Mouse (Mus musculus): Measurements from ENCODE around the gene Synrg. TPM values are rescaled to one million over a fixed set of nuclear protein-coding genes. Genes with fewer than 3 reads are reported as not detected.
A peak's percentile ranks its signal among the peaks of the same experiment; 100 is the strongest.

The Synrg gene
- polyA plus RNA-seq, 1 experiment = 26.6 TPM

DNA sequence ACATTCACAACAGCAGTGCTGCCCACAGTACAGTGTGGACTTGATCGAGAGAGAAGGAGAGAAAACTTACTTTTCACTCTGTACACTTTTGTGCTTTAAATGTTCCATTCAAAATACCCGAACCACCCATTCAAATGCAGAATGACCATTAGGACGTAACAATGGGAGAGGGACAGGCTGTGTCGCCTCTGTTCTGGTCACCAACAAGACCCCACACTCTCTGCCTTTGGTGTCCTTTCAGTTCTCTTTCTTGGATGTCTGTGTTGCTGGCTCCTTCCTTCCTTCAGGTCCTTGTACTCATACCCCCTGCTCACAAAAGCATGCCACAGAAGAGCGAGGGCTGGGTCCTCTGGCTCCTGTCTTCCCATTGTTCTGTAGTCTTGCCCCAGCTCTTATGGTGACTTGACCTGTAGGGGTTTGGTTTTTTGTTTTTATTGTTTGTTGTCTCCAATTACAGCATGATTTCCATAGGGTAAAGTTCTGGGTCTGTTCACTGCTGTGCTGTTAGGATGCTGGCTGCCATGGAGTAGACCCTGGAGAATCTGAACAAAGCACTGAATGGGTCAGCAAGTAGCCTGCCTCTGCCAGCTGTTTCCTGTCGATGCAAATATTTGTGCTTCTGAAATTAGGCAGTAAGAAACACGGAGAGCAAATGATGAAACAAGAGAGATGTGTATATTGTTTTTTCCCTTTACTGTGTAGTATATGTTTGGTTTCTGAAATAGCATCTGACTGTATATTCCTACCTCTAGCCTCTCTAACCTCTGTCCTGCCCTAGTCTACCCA lies 10.5 kb downstream of the Synrg start:
- WGBS = 44% methylated on average over 7 of the region's 7 CpGs
- no peaks in the 10 kb centered on the region for H3K27me3 ChIP-seq (ENCODE audit: control insufficient read depth, insufficient read depth, low read length)
- no peak overlapping the region for H3K4me3 ChIP-seq (replicated peaks; ENCODE audit: insufficient read depth, low read depth, low read length)
- H3K27ac ChIP-seq (ENCODE audit: insufficient read depth, low read length) = no peak overlapping the region
- TF ChIP-seq CTCF (IDR thresholded peaks at IDR 0.05; ENCODE audit: borderline replicate concordance, insufficient read depth, low read depth, low read length) (no peak), POLR2A (IDR thresholded peaks at IDR 0.05; ENCODE audit: borderline replicate concordance, insufficient read depth, low read length) (no peak)
- DNase-seq = no peak
- no peaks in the 10 kb centered on the region for H3K4me1 ChIP-seq (ENCODE audit: control insufficient read depth, insufficient read depth, low read length)

DNA sequence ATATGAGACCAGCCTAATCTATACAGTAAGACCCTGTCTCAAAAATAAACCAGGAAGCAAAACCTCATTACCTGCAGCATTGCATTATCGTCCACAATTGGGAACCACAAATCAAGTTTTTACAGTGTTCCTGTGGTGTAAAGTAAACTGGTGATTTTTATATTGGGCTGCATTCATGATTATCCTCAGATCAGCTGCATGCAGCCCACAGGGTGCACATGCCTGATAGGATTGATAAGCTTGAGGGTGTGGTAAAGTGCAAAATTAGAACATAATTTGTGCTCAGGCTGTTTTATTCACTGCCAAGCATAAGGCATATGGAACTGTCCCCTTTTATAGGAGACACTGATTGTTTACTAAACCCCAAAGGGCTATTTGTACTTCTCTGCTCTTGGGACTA lies 11.3 kb downstream of the Synrg start:
- no peak overlapping the region for H3K4me3 ChIP-seq (replicated peaks; ENCODE audit: insufficient read depth, low read depth, low read length)
- TF ChIP-seq CTCF (IDR thresholded peaks at IDR 0.05; ENCODE audit: borderline replicate concordance, insufficient read depth, low read depth, low read length) (no peak), POLR2A (IDR thresholded peaks at IDR 0.05; ENCODE audit: borderline replicate concordance, insufficient read depth, low read length) (no peak)
- no peaks in the 10 kb centered on the region for H3K4me1 ChIP-seq (ENCODE audit: control insufficient read depth, insufficient read depth, low read length)
- WGBS = 92% methylated on average over 1 of the region's 1 CpGs
- no peak overlapping the region for H3K27ac ChIP-seq (ENCODE audit: insufficient read depth, low read length)
- H3K27me3 ChIP-seq (ENCODE audit: control insufficient read depth, insufficient read depth, low read length) = no peaks in the 10 kb centered on the region
- DNase-seq = no peak

DNA sequence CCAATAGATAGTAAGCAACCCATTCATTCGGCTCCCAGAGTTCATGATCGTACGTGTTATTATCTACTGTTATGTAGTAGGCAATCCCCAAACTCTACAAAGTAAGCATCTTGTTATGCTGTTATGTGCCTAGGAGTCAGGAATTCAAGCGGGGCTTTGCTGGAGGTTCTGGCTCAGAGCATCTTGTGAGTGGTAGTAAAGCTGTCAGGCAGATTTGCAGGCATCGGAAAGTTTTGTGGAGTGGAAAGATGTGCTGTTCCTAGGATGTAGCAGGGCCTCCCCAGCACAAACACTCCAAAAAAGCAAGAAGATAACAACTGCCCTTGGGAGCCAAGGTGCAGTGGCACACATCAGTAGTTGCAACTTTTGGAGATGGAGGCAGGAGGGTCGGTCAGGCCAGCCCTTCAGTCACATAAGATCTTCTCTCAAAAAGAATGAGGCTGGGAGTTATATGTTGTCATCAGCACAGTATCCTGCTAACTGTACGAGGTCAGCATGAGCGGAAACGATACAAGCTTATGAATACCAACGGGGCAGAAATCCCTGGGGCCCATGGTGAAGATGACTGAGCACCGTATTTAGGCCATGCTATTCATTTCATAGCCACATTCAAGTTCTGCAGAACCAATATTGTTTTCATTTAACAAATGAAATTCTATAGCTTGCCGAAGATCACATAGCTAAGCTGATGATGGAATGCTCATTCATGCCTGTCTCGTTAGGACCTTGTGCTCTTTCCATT lies 12.2 kb downstream of the Synrg start:
- H3K4me3 ChIP-seq (replicated peaks; ENCODE audit: insufficient read depth, low read depth, low read length) = no peak overlapping the region
- DNase-seq = no peak
- TF ChIP-seq POLR2A (IDR thresholded peaks at IDR 0.05; ENCODE audit: borderline replicate concordance, insufficient read depth, low read length) (no peak), CTCF (IDR thresholded peaks at IDR 0.05; ENCODE audit: borderline replicate concordance, insufficient read depth, low read depth, low read length) (no peak)
- H3K4me1 ChIP-seq (ENCODE audit: control insufficient read depth, insufficient read depth, low read length) = no peaks in the 10 kb centered on the region
- H3K27ac ChIP-seq (ENCODE audit: insufficient read depth, low read length) = no peak overlapping the region
- H3K27me3 ChIP-seq (ENCODE audit: control insufficient read depth, insufficient read depth, low read length) = no peaks in the 10 kb centered on the region
- 89% methylated on average over 13 of the region's 13 CpGs for WGBS

DNA sequence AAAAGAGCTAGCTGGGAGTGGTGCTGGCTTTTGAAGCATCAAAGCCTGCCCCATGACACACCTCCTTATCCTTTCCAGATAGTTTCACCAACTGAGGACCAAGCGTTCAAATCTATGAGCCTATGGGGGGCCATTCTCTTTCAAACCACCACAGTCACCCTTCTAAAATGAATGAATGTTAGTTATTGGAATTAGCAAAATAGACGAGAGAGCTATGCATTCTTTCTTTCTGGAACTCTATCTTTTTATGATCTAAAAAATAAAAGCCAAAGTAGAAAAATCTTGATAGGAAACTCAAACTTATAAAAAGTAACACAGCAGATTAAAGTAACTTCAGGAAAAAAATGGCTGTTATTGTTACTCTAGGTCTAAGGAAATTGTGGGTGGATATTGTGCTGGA lies 13.6 kb downstream of the Synrg start:
- no peak for DNase-seq
- TF ChIP-seq CTCF (IDR thresholded peaks at IDR 0.05; ENCODE audit: borderline replicate concordance, insufficient read depth, low read depth, low read length) (no peak), POLR2A (IDR thresholded peaks at IDR 0.05; ENCODE audit: borderline replicate concordance, insufficient read depth, low read length) (no peak)
- WGBS = 86% methylated on average over 2 of the region's 2 CpGs
- Histone ChIP-seq H3K4me1 (ENCODE audit: control insufficient read depth, insufficient read depth, low read length) (no peaks in the 10 kb centered on the region), H3K27me3 (ENCODE audit: control insufficient read depth, insufficient read depth, low read length) (no peaks in the 10 kb centered on the region), H3K4me3 (replicated peaks; ENCODE audit: insufficient read depth, low read depth, low read length) (no peak overlapping the region), H3K27ac (ENCODE audit: insufficient read depth, low read length) (no peak overlapping the region)

DNA sequence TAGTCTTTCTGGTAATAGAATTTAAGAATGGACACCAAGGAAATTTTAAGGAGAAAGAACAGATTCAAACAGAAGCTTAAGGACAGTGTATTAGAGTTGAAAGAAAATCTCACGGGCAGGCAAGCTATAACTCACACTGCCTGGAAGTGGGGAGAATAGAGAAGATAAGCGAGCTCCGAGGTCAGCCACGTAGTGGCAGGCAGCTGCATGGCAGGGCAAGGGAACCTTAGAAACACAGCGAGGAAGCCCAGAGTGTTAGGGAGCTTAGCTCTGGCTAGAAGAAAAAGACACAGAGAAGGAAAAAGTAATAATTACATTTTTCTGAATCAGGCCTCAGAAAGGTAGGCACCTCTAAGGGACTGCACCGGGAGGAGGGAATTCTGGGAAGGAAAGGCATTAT lies 15.8 kb downstream of the Synrg start:
- 96% methylated on average over 6 of the region's 6 CpGs for WGBS
- Histone ChIP-seq H3K27me3 (ENCODE audit: control insufficient read depth, insufficient read depth, low read length) (no peaks in the 10 kb centered on the region), H3K4me1 (ENCODE audit: control insufficient read depth, insufficient read depth, low read length) (no peaks in the 10 kb centered on the region), H3K4me3 (replicated peaks; ENCODE audit: insufficient read depth, low read depth, low read length) (no peak overlapping the region), H3K27ac (ENCODE audit: insufficient read depth, low read length) (no peak overlapping the region)
- TF ChIP-seq CTCF (IDR thresholded peaks at IDR 0.05; ENCODE audit: borderline replicate concordance, insufficient read depth, low read depth, low read length) (no peak), POLR2A (IDR thresholded peaks at IDR 0.05; ENCODE audit: borderline replicate concordance, insufficient read depth, low read length) (no peak)
- DNase-seq = no peak

DNA sequence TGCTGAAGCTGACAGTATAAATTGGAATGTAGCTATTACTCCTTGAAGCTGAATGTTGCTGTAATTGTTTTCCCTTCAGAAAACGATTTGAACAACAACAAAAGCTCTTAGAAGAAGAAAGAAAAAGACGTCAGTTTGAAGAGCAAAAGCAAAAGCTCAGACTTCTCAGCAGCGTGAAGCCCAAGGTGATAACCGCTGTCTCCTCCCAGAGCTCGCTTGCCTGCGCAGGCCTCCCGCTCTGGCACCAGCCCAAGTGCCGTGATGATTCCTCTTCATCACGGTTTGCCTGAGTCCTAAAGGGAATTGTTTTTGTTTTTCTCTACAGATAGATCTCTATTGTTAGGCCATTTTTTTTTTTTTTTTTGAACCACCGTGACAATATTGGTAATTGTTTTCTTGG lies 17.1 kb downstream of the Synrg start:
- DNase-seq = no peak
- no peak overlapping the region for H3K27ac ChIP-seq (ENCODE audit: insufficient read depth, low read length)
- 60% methylated on average over 10 of the region's 10 CpGs for WGBS
- no peaks in the 10 kb centered on the region for H3K27me3 ChIP-seq (ENCODE audit: control insufficient read depth, insufficient read depth, low read length)
- no peak for TF ChIP-seq POLR2A (IDR thresholded peaks at IDR 0.05; ENCODE audit: borderline replicate concordance, insufficient read depth, low read length)
- TF ChIP-seq CTCF (IDR thresholded peaks at IDR 0.05; ENCODE audit: borderline replicate concordance, insufficient read depth, low read depth, low read length) = no peak
- H3K4me1 ChIP-seq (ENCODE audit: control insufficient read depth, insufficient read depth, low read length) = no peaks in the 10 kb centered on the region
- no peak overlapping the region for H3K4me3 ChIP-seq (replicated peaks; ENCODE audit: insufficient read depth, low read depth, low read length)

DNA sequence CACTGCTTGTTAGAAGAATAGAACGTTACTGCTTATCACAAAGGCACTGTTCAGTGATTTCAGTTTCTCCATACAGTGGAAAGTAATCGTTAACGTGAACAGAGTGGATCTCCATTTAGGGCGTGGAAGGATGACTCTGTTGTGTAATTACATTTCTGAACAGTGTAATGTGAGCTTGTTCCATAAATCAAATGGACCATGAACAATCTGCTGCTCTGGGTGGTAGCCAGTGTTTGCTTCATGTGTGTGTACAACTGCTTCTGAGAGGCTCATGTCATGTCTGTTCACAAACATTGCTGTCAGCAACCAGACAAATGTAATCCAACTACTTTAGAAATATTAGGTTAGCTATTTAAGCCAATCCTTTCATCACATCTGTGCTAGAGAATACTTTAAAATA lies 27.5 kb downstream of the Synrg start:
- WGBS = 15% methylated on average over 4 of the region's 4 CpGs
- Histone ChIP-seq H3K27me3 (ENCODE audit: control insufficient read depth, insufficient read depth, low read length) (no peaks in the 10 kb centered on the region), H3K4me3 (replicated peaks; ENCODE audit: insufficient read depth, low read depth, low read length) (no peak overlapping the region), H3K4me1 (ENCODE audit: control insufficient read depth, insufficient read depth, low read length) (peaks cover 5% of the 10 kb centered on the region; the same call in 1 of the 2 replicates), H3K27ac (ENCODE audit: insufficient read depth, low read length) (no peak overlapping the region)
- no peak for TF ChIP-seq CTCF (IDR thresholded peaks at IDR 0.05; ENCODE audit: borderline replicate concordance, insufficient read depth, low read depth, low read length)
- no peak for TF ChIP-seq POLR2A (IDR thresholded peaks at IDR 0.05; ENCODE audit: borderline replicate concordance, insufficient read depth, low read length)
- DNase-seq = peak in 1 of 2 experiments; percentile 38

DNA sequence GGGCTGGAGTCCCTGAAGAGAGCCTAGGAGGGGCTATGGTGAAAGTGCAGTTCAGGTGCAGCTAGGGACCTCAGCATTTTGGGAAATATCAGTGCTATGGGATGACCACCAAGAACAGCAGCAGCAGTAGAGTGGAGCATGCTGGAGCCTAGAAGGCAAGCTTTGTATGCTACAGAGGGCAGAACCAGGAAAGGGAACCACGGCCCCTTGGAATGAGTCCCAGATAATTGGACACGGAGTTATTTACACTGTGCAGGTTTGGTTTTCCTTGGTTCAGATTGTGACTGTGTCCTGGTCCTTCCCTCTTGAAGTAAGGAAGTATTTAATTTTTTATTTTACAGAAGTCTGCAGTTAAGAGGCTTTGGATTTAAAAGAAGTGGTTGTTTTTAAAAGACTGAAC lies 29.2 kb downstream of the Synrg start:
- 21% methylated on average over 2 of the region's 2 CpGs for WGBS
- no peak for DNase-seq
- TF ChIP-seq CTCF (IDR thresholded peaks at IDR 0.05; ENCODE audit: borderline replicate concordance, insufficient read depth, low read depth, low read length) (no peak), POLR2A (IDR thresholded peaks at IDR 0.05; ENCODE audit: borderline replicate concordance, insufficient read depth, low read length) (no peak)
- Histone ChIP-seq H3K4me3 (replicated peaks; ENCODE audit: insufficient read depth, low read depth, low read length) (no peak overlapping the region), H3K27me3 (ENCODE audit: control insufficient read depth, insufficient read depth, low read length) (no peaks in the 10 kb centered on the region), H3K27ac (ENCODE audit: insufficient read depth, low read length) (no peak overlapping the region), H3K4me1 (ENCODE audit: control insufficient read depth, insufficient read depth, low read length) (peaks cover 5% of the 10 kb centered on the region; the same call in 1 of the 2 replicates)

All from cerebellum, adult 2 months (tissue).